Mouse (Mus musculus): ENCODE data around the gene Ppp2r5c.

DNA sequence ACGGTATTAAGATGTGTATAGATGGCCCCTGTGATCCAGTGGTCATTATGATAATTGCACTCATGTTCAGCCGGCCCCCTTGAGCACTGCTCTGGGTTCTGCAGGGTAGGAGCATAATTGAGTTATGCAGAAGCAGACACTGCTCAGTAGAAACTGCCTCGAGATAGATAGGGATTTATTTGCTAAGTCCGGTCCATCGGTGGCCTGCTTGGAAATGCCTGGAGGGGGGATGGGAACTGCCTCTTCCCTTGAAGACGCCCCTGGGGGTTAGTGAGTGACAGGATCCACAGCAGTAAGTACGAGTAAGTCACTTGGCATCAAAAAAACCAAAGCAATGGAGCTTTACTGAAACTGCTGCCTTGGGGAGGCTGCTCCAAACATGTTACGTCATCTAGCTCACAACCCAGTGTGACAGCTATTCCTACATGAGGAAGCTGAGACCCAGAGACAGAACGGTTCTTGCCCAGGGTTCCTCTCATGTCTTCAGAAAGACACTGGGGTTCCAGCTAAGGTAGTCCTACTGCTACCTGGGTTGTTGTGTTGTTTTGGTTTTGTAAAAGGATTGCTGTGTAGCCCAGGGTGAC, 60.9 kb downstream of the Ppp2r5c start:
- TF ChIP-seq POLR2A (IDR thresholded peaks at IDR 0.05; ENCODE audit: low read depth, low read length) (no peak), CTCF (IDR thresholded peaks at IDR 0.05; ENCODE audit: extremely low read depth, insufficient read depth, insufficient read length, insufficient replicate concordance) (no peak)

Measured in spleen, adult 2 months (tissue).